Mouse (Mus musculus) spleen, embryonic (tissue): Measurements from ENCODE around the gene Mapkbp1.

Experiments
- CTCF ChIA-PET: fragments of 350-600 bp; sonication (Branson Sonifier 250); formaldehyde crosslinking; loops from one replicate; lab custom pipeline; 2022; lab: Charles Lee

The Mapkbp1 gene

DNA sequence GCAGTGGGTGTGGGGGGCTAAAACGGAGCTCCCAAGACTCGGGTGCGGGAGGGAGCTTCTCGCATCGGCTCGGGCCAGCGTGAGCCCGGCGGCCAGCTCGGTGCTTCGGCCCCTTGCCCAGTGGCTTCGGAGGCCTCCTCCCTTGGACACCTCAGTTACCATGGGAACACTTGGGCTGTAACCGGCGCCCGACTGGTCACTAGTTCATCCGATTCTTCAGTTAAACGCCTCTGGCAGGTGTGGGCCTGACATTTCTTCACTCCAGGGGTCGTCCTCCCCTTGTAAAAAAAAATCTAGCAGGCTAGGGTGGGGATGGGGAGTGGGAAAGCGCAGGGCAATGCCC, at the start of gene Mapkbp1:
Gene Mapkbp1, plus strand, starts transcription at position 163 of the 343 bp plus-strand sequence.
- CTCF ChIA-PET, result no interaction called here

GRCm38 (mm10) chr2:119970571-119970970, 1.9 kb upstream of the Mapkbp1 start:
- CTCF ChIA-PET, result interaction anchor here (0.8 to 1.4 kb wide), 3 partner anchors 17 to 199 kb away, joined by 3 to 8 read pairs (median 3); no protein-coding TSS in a partner anchor

GRCm38 (mm10) chr2:119971316-119971715, 1.2 kb upstream of the Mapkbp1 start:
- CTCF ChIA-PET, result interaction anchor here (0.7 to 1.4 kb wide), 4 partner anchors 16 to 73 kb away, joined by 3 to 11 read pairs (median 6); no protein-coding TSS in a partner anchor

DNA sequence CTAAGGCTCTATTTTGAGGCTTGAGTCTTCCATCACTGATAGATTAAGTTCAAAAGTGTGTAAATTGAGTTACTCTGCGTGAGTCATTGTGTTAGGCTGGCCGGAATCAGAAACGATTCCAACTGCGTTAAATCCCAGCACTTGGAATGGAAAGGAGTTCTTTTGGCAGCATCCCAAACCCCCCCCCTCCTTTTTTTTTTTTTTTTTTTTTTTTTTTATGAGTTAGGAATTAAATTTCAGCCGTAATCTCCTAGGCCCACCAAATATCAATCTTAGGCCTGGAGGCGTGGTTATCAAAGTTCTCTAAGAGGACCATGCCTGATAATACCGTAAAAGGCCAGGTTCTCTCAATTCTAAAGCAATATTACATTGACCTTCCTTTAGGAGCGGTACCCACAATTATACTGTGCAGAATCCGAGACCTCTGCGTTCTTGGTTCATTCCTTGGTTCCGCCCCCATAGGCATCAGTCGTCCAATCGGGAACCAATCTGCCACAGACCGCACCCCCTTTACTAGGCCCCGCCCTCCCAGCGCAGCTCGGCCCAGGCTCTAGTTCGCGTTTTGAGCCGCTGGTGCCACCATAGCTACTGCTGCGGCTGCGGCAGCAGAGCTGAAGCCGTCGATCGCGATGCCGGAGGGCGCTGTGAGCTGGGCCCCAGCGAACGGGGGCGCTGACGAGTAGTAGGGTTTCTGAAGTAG, 512 bp upstream of the Mapkbp1 start:
- CTCF ChIA-PET, result interaction anchor here (0.7 to 1.1 kb wide), 2 partner anchors 23 to 73 kb away, joined by 3 to 11 read pairs; no protein-coding TSS in a partner anchor

- CTCF ChIA-PET, result no interaction called here
Measured at GRCm38 (mm10) chr2:119980343-119980986, 8.0 kb downstream of the Mapkbp1 start.

DNA sequence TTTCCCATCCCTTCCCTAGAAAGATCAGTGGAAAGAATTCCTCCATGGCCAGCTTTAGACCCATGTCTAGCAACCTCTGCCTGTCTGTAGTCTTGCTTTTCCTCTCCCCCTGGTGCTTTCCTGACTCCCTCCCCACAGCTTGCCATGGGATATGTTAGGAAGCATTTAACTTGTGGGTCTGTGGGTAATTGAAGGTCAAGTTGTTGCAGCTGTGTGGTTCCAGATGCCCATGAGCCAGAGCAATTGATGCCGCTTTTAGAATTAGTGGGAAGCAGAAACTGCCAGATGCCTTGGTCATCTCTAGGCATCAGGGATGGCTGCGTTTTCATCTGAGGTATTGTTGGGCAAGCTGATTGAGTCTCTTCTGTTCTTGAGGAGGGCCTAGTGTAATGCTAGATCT, 9.1 kb downstream of the Mapkbp1 start:
- CTCF ChIA-PET, result no interaction called here

GRCm38 (mm10) chr2:119985871-119986270, 13.4 kb downstream of the Mapkbp1 start:
- CTCF ChIA-PET, result no interaction called here

DNA sequence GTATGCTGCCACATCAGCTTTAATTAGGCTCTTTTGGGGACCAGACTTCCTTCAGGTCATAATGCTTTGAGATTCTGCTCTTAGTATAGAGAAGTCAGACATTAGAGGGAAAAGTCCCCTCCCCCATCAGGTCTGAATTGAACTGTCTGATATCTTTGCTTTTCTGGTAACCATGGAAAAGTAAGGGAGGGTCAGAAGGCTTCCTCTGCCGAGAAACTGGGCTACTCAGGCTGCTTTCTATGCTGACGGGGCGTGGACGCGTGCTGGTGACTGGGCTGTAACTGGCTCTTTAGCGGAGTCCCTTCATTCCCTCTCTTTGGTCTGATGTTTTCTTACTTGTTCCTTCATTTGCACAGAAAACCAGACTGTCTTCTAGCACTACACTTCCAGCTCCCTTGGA, 13.9 kb downstream of the Mapkbp1 start:
- CTCF ChIA-PET, result no interaction called here

- CTCF ChIA-PET, result interaction anchor here (0.7 kb wide), 1 partner anchor 17 kb away, joined by 3 read pairs; no protein-coding TSS in a partner anchor
Measured at GRCm38 (mm10) chr2:119987441-119987840, 14.9 kb downstream of the Mapkbp1 start.

- CTCF ChIA-PET, result no interaction called here
Measured at GRCm38 (mm10) chr2:119988952-119989351, 16.5 kb downstream of the Mapkbp1 start.

- CTCF ChIA-PET, result interaction anchor here (0.6 to 0.7 kb wide), 2 partner anchors 69 to 136 kb away, joined by 3 to 4 read pairs; no protein-coding TSS in a partner anchor
Measured at GRCm38 (mm10) chr2:119990881-119991280, 18.4 kb downstream of the Mapkbp1 start.

DNA sequence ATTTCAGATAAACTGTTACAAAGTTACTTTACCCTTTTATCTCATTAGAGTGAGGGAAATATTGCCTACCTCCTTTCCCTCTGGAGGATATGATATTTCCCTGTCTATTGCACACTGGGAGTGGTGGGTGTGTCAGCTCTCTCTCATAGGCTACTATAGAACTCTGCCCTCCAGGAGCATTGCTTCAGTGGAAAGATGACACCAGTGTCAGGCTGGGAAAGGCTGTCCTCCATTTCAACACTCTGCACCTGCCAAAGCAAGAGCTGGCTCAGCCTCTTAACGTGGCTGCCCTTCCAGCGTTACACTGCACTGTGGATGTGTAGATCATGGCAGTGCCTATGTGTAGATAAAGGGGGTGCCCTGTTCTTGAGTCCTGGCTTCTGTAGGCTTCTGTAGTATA, 19.9 kb downstream of the Mapkbp1 start:
- CTCF ChIA-PET, result no interaction called here

GRCm38 (mm10) chr2:119993515-119993914, 21.0 kb downstream of the Mapkbp1 start:
- CTCF ChIA-PET, result no interaction called here

GRCm38 (mm10) chr2:119994839-119995238, 22.3 kb downstream of the Mapkbp1 start:
- CTCF ChIA-PET, result interaction anchor here (0.5 kb wide), 1 partner anchor 23 kb away, joined by 11 read pairs; no protein-coding TSS in a partner anchor

GRCm38 (mm10) chr2:119995391-119996281, 23.1 kb downstream of the Mapkbp1 start:
- CTCF ChIA-PET, result no interaction called here

DNA sequence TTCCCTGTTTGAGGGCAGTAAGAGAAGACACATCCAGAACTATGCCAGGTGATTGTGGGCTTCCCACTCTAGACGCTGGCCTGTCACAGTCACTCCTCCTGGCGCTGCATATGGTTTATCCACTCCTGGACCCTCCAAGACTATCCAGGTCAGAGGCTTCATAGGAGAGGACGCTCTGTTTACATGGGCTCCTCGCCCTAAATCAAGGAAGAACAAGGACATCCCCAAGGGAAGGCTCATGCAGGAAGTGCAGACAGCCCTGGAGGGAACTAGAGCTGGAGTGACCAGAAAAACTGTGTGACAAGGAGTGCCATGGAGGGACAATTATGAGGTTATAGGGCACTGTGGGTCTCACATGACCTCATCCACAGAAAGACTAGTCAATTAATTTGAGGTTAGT, 24.9 kb downstream of the Mapkbp1 start:
- CTCF ChIA-PET, result no interaction called here

DNA sequence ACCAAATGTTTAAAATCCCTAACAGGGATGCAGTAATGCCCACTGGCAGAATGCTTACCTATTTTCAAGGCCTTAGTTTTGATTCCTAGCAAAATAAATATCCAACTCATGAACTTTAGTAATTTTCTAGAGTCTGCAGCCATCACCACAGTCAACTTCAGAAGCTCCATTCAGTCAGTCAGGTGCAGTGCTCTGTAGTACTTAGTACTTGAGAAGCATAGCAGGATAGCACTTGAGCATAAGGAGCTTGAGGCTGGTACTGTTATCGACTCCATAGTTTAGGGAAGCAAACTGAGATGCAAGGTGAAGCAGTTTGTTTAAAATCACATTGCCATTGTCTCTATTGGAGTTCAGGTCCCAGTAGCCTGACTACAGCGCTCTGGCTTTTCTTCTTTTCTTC, 27.2 kb downstream of the Mapkbp1 start:
- CTCF ChIA-PET, result no interaction called here

GRCm38 (mm10) chr2:120000882-120001584, 28.5 kb downstream of the Mapkbp1 start:
- CTCF ChIA-PET, result interaction anchor here (0.7 kb wide), 1 partner anchor 84 kb away, joined by 3 read pairs; no protein-coding TSS in a partner anchor

DNA sequence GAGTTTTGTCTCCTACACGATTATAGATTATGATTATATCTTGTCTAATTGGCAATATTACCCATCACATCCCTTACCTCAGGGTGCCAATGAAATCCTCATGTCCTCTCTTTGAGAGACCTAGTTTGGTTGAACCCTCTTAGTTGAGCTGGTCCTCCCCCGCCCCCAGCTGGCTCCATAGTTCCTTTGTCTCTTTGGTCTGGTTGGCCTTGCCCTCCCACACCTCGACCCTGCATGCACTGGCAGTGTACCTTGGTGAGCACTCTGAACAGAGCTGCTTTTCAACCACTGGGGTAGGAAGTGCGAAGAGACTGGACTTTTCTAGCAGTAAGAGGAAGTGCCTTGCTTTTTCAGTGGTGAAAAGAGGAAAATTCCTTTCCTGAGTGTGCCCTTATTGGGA, 29.5 kb downstream of the Mapkbp1 start:
- CTCF ChIA-PET, result no interaction called here

DNA sequence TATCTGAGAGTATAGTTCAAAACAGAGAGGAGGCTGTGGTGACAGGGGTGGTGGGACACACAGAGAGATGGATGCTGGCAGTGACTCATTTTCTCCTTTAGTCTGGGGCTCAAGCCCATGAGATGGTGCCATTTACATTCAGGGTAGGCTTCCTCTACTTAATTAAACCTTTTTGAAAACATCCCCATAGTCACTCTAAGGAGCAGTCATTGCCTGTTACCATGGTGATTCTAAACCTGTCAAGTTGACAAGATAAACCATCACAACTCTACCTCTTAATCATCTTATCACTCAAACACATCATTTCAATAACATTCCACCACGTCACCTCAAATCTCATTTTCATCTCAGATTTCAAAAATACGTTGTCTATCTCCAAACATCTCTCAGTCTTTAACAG, 31.5 kb downstream of the Mapkbp1 start:
- CTCF ChIA-PET, result no interaction called here

- CTCF ChIA-PET, result no interaction called here
Measured at GRCm38 (mm10) chr2:120006696-120007095, 34.2 kb downstream of the Mapkbp1 start.
